Mouse (Mus musculus): Measurements from ENCODE around the gene Ccdc142. TPM values are rescaled to one million over a fixed set of nuclear protein-coding genes. Genes with fewer than 3 reads are reported as not detected.

Ccdc142 gene
- polyA plus RNA-seq, 1 experiment, result 2.0 TPM

DNA sequence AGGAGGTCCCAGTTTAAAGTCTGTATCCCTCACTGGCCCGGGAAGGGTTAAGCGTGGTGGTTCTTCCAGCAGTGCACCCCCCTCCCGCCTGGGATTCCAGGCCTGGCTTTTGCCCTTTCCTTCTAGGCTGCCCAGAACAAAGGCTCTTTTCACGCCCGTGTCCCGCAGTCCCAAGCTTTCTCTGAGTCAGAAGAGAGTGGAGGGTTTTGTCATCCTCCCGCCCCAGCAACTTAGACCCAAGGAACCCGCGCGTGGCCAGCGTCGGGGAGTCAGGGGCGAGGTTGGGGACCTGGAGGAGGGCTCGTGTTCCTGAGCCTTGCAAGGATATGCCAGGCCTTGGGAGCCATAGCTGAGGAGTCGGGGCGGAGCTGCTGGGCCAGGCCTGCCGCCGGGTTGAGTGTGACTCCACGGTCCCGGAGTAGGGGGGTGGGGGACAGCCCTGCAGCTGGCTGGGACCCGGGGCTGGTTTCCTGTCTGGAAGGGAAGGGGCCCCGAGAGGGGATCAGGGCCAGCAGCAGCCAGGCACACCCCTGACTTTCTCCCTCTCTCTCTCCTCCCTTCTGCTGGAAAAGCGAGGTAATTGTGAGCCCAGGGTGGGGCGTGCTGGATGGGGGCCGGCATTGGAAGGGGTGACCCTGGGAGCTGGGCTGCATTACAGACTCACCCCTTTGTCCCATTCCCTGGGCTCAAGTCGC is 35.6 kb downstream of the Ccdc142 start:
- TF ChIP-seq FLI1 (IDR thresholded peaks at IDR 0.05; ENCODE audit: low read length) (no peak), GATA1 (IDR thresholded peaks at IDR 0.05; ENCODE audit: borderline replicate concordance, low read length) (no peak)
- Histone ChIP-seq H3K9me3 (no peaks in the 10 kb centered on the region), H3K27me3 (replicated peaks) (peaks cover 10% of the 10 kb centered on the region), H3K36me3 (replicated peaks; ENCODE audit: low read length) (no peaks in the 10 kb centered on the region), H3K4me1 (peaks cover 65% of the 10 kb centered on the region), H3K4me3 (replicated peaks) (peak overlapping the region; percentile 94)

DNA sequence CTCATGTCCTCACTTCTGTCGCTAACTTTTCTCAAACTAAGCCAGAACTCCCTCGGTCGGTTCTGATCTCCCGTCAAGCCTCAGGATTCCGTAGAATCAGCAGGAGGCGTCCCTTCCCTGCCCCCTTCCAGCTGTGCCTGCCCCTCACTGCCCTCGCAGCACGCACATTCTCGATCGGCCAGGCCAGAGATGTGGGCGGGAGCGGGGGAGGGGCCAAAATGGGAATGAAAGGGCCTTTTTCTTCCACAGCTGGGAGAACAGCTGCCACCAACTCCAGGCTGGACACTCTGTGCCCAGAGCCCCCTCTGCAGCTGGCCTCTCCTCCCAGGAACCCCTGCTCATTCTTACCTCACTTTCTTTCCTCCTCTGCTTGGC is 36.2 kb downstream of the Ccdc142 start:
- H3K4me1 ChIP-seq, result peaks cover 68% of the 10 kb centered on the region
- H3K9me3 ChIP-seq, result no peaks in the 10 kb centered on the region
- H3K36me3 ChIP-seq (replicated peaks; ENCODE audit: low read length), result no peaks in the 10 kb centered on the region
- H3K4me3 ChIP-seq (replicated peaks), result peak overlapping the region; percentile 94
- TF ChIP-seq FLI1 (IDR thresholded peaks at IDR 0.05; ENCODE audit: low read length), result no peak
- no peak for TF ChIP-seq GATA1 (IDR thresholded peaks at IDR 0.05; ENCODE audit: borderline replicate concordance, low read length)
- H3K27me3 ChIP-seq (replicated peaks), result peaks cover 15% of the 10 kb centered on the region

DNA sequence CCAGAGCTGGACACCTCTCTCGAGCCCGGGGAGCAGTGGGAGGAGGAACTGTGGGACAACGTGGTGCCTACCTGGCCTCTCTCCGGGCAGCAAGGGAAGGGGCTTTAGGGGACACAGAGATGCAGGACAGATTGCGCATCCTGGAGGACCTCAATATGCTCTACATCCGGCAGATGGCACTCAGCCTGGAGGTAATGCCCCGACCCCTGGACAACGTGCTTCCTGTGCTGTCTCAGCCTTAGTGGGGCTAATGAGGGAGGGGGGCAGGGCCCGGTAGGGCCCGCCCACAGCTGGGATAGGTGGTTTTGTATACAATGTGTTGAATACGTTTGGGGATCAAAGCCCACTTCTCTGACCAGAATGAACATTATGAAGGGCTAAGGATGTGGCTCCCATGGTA is 36.7 kb downstream of the Ccdc142 start:
- Histone ChIP-seq H3K9me3 (no peaks in the 10 kb centered on the region), H3K36me3 (replicated peaks; ENCODE audit: low read length) (no peaks in the 10 kb centered on the region), H3K27me3 (replicated peaks) (peaks cover 18% of the 10 kb centered on the region), H3K4me3 (replicated peaks) (peak overlapping the region; percentile 94), H3K4me1 (peaks cover 73% of the 10 kb centered on the region)
- TF ChIP-seq FLI1 (IDR thresholded peaks at IDR 0.05; ENCODE audit: low read length) (no peak), GATA1 (IDR thresholded peaks at IDR 0.05; ENCODE audit: borderline replicate concordance, low read length) (no peak)

DNA sequence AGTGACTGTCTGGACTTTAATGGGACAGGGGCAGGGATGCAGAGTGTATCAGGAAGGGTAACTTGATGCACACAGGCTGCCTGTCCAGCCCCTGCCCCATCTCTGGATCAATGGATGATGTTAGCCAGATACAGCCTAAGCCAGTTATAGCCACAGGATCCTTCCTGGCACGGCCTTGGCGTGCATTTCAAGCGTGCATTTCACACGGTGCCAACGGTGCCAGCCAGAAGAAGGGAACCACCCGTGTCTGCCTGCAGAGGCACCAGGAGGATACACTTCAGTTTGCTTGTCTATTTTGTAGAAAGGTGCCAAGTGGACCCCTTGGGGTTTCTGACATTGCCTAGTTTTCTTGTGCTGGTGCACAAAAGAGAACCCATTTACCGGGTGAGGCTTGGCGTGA is 38.6 kb downstream of the Ccdc142 start:
- H3K4me1 ChIP-seq, result peaks cover 69% of the 10 kb centered on the region
- no peak overlapping the region for H3K4me3 ChIP-seq (replicated peaks)
- H3K9me3 ChIP-seq, result no peaks in the 10 kb centered on the region
- H3K27me3 ChIP-seq (replicated peaks), result peaks cover 18% of the 10 kb centered on the region
- TF ChIP-seq FLI1 (IDR thresholded peaks at IDR 0.05; ENCODE audit: low read length), result no peak
- no peak for TF ChIP-seq GATA1 (IDR thresholded peaks at IDR 0.05; ENCODE audit: borderline replicate concordance, low read length)
- H3K36me3 ChIP-seq (replicated peaks; ENCODE audit: low read length), result no peaks in the 10 kb centered on the region

DNA sequence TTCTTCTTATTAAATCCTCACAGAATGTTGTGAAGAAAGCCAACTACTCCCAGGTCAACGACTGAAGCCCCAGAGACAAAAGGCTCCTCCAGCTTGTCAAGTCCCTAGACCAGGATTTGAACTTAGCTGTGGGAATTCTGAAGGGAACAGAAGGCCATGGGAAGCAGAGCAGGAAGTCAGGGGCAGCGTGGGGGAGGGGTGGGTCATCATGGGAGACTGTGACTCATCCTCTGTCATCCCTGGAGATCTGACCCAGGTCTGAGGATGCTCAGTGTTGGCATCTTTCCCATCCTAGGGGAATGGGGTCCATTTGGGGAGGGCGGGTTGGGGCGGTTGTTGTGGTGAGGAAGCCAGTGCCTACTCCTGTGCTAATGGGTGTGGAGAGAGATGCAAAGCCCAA is 40.2 kb downstream of the Ccdc142 start:
- H3K4me3 ChIP-seq (replicated peaks), result no peak overlapping the region
- H3K36me3 ChIP-seq (replicated peaks; ENCODE audit: low read length), result no peaks in the 10 kb centered on the region
- H3K27me3 ChIP-seq (replicated peaks), result peaks cover 18% of the 10 kb centered on the region
- TF ChIP-seq FLI1 (IDR thresholded peaks at IDR 0.05; ENCODE audit: low read length), result no peak
- TF ChIP-seq GATA1 (IDR thresholded peaks at IDR 0.05; ENCODE audit: borderline replicate concordance, low read length), result no peak
- H3K4me1 ChIP-seq, result peaks cover 69% of the 10 kb centered on the region
- H3K9me3 ChIP-seq, result no peaks in the 10 kb centered on the region

DNA sequence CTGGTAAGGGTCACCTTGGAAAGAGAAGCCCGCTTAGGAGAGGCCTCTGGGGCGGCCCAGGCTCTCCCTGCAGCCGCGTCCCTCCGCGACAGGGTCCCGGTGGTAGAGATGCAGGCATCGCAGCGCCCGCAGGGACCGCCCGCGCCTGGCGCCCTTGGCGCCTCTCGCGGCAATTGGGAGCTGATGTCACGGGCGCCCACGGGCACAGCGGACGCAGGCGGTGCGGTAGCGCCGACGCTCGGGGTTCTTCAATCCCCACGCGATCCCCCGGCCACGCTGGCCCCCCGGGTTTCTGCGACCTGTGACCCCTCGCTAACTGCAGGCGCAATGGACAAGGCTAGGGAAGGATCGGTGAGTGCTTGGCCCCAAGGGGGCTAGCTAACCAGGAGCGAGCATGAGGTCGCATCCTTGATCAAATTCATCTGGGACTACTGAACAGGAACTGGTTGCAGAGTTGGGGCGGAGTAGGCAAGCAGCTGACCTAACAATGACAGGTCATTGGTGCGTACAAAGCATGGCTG is 40.9 kb downstream of the Ccdc142 start:
- H3K4me3 ChIP-seq (replicated peaks), result peak overlapping the region; percentile 46

DNA sequence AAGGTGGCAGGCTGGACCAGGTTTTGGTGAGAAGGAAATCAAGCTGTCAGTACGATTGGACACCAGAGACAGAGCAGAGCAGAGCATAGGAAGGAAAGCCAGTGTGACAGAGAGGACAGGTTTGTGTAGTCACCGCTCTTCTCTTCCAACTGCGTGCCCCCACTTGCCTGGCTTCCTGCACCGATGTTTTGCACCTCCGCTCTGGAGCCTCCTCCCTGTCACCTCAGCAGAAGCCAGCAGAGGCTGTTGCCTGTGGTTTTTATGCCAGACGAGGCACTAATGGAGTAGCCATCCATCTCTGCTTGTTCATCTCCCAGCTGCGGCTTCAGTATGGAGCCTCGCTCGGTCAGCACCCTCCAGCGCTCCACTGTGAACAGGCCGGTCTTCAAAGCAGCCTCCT is 41.5 kb downstream of the Ccdc142 start:
- H3K36me3 ChIP-seq (replicated peaks; ENCODE audit: low read length), result peaks cover 11% of the 10 kb centered on the region
- no peaks in the 10 kb centered on the region for H3K9me3 ChIP-seq
- H3K4me1 ChIP-seq, result peaks cover 65% of the 10 kb centered on the region
- no peak overlapping the region for H3K4me3 ChIP-seq (replicated peaks)
- H3K27me3 ChIP-seq (replicated peaks), result peaks cover 27% of the 10 kb centered on the region
- TF ChIP-seq FLI1 (IDR thresholded peaks at IDR 0.05; ENCODE audit: low read length), result no peak

More for the DNA sequence above, 40.9 kb downstream of the Ccdc142 start:
- no peak for TF ChIP-seq GATA1 (IDR thresholded peaks at IDR 0.05; ENCODE audit: borderline replicate concordance, low read length)
- TF ChIP-seq FLI1 (IDR thresholded peaks at IDR 0.05; ENCODE audit: low read length), result no peak
- Histone ChIP-seq H3K9me3 (no peaks in the 10 kb centered on the region), H3K36me3 (replicated peaks; ENCODE audit: low read length) (peaks cover 5% of the 10 kb centered on the region), H3K4me1 (peaks cover 69% of the 10 kb centered on the region), H3K27me3 (replicated peaks) (peaks cover 23% of the 10 kb centered on the region)

DNA sequence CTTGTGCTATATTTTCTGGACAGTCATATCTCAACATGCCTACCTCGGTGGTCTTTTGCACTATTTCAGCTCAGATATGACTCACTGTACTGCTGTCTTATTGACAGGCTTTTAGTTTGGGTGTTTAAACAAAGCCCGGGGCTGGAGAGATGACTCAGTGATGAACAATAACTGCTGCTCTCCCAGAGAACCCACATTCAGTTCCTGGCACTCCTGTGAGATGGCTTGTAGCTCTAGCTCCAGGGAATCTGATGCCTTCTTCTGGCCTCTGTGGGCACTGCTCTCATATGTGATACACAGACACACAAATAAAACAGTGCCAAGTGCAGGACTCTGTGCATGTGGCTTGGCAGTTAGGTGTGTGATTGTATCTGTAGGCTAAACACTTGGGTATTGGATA is 43.8 kb downstream of the Ccdc142 start:
- peaks cover 38% of the 10 kb centered on the region for H3K27me3 ChIP-seq (replicated peaks)
- H3K4me1 ChIP-seq, result peaks cover 55% of the 10 kb centered on the region
- TF ChIP-seq GATA1 (IDR thresholded peaks at IDR 0.05; ENCODE audit: borderline replicate concordance, low read length) (no peak), FLI1 (IDR thresholded peaks at IDR 0.05; ENCODE audit: low read length) (no peak)
- H3K36me3 ChIP-seq (replicated peaks; ENCODE audit: low read length), result peaks cover 29% of the 10 kb centered on the region
- H3K9me3 ChIP-seq, result no peaks in the 10 kb centered on the region
- no peak overlapping the region for H3K4me3 ChIP-seq (replicated peaks)

DNA sequence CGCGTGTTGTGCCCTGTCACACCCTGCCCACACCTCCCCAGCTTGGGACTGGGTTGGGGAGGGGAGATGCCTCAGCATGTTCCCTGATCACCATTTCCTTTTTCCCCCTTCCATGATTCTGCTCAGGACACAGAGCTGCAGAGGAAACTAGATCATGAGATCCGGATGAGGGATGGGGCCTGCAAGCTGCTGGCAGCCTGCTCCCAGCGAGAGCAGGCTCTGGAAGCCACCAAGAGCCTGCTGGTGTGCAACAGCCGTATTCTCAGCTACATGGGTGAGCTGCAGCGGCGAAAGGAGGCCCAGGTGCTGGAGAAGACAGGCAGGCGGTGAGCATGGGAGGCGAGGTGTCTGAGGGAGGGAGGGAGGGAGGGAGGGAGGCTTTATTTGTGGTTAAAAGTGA is 44.4 kb downstream of the Ccdc142 start:
- Histone ChIP-seq H3K4me1 (peaks cover 56% of the 10 kb centered on the region), H3K9me3 (no peaks in the 10 kb centered on the region), H3K4me3 (replicated peaks) (peak overlapping the region; percentile 42), H3K27me3 (replicated peaks) (peaks cover 40% of the 10 kb centered on the region), H3K36me3 (replicated peaks; ENCODE audit: low read length) (peaks cover 32% of the 10 kb centered on the region)
- TF ChIP-seq FLI1 (IDR thresholded peaks at IDR 0.05; ENCODE audit: low read length) (no peak), GATA1 (IDR thresholded peaks at IDR 0.05; ENCODE audit: borderline replicate concordance, low read length) (no peak)

DNA sequence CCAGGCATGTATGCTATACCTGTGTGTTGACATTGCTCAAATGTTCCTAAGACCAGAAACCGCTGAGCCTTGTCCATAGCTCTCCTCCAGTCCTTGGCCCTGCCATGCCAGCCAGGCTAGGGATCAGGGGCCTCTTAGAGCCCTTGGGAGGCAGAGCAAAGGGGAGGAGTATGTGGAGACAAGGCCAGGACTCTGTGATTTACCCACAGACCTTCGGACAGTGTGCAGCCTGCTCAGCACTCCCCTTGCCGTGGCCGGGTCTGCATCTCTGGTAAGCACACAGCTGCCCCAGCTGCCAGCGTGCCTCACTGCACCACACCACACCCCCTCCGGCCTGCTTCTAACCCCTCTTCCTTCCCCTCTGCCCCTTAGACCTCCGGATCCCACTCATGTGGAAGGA is 45.9 kb downstream of the Ccdc142 start:
- TF ChIP-seq FLI1 (IDR thresholded peaks at IDR 0.05; ENCODE audit: low read length), result no peak
- TF ChIP-seq GATA1 (IDR thresholded peaks at IDR 0.05; ENCODE audit: borderline replicate concordance, low read length), result no peak
- Histone ChIP-seq H3K27me3 (replicated peaks) (peaks cover 35% of the 10 kb centered on the region), H3K4me1 (peaks cover 54% of the 10 kb centered on the region), H3K9me3 (no peaks in the 10 kb centered on the region), H3K4me3 (replicated peaks) (peak overlapping the region; percentile 17), H3K36me3 (replicated peaks; ENCODE audit: low read length) (peaks cover 41% of the 10 kb centered on the region)

All from megakaryocyte, embryonic 14.5 days (primary cell).